Mouse (Mus musculus): ENCODE results near the gene Mocs2.

- TF ChIP-seq CTCF (IDR thresholded peaks at IDR 0.05; ENCODE audit: insufficient read depth, low read depth, low read length) (no peak), POLR2A (IDR thresholded peaks at IDR 0.05; ENCODE audit: insufficient read depth, low read depth, low read length) (no peak)
Observed at GRCm38 (mm10) chr13:114822871-114823270, 4.8 kb downstream of the Mocs2 start.

All from olfactory bulb, adult 2 months (tissue).